Mouse (Mus musculus) CH12.LX (cell line): ENCODE results near the gene Ucn2. TPM values are rescaled to one million over a fixed set of nuclear protein-coding genes. Genes with fewer than 3 reads are reported as not detected.
A peak's percentile ranks its signal among the peaks of the same experiment; 100 is the strongest.

ENCODE experiments used
- DNase-seq: peaks from one replicate; pipeline ENCODE4 v3.0.0-alpha.2; 2013; ENCODE audit errors: extremely low read depth
- H3K27ac ChIP-seq: 2 replicates; pipeline ENCODE4 v1.5.1; 2012; ENCODE audit warnings: low read depth, mild to moderate bottlenecking, control low read depth, moderate library complexity; ENCODE audit not compliant: insufficient read depth
- H3K27me3 ChIP-seq: replicated peaks from 2 replicates; pipeline ENCODE3; 2012; ENCODE audit warnings: inconsistent platforms
- H3K36me3 ChIP-seq, 2 experiments: replicated peaks in 1 of 2; 2 replicates each; pipeline versions ENCODE3 to v1.6.1; 2012; ENCODE audit warnings: inconsistent platforms in 1 of 2, low read length in 1 of 2, mild to moderate bottlenecking in 1 of 2, mixed read lengths in 1 of 2, moderate library complexity in 1 of 2; ENCODE audit not compliant: control insufficient read depth in 1 of 2, insufficient read depth in 1 of 2
- H3K4me1 ChIP-seq, 2 experiments: 2 replicates each; pipeline ENCODE4 v1.6.1; 2012; ENCODE audit warnings: inconsistent platforms in 1 of 2, moderate library complexity in 1 of 2; ENCODE audit not compliant: insufficient read depth in 2 of 2, control insufficient read depth in 1 of 2
- H3K4me2 ChIP-seq: 2 replicates; pipeline ENCODE4 v1.6.1; 2012; ENCODE audit warnings: low read depth, mild to moderate bottlenecking, control low read depth; ENCODE audit not compliant: poor library complexity, insufficient read depth, severe bottlenecking
- H3K4me3 ChIP-seq, 3 experiments: fragments of 150-350 bp in 1 of 3; sonication (generic) in 1 of 3; replicated peaks in 1 of 3; 2 replicates each; pipeline versions ENCODE3 to v1.5.1; 2011 to 2012; ENCODE audit warnings: low read depth in 2 of 3, low read length in 2 of 3, mild to moderate bottlenecking in 2 of 3, moderate library complexity in 2 of 3, control low read depth in 1 of 3, improper control_type of control experiment in 1 of 3, inconsistent platforms in 1 of 3, mixed read lengths in 1 of 3; ENCODE audit not compliant: poor library complexity in 1 of 3
- H3K79me2 ChIP-seq: replicated peaks from 2 replicates; pipeline ENCODE4 v1.6.1; 2012; ENCODE audit warnings: mild to moderate bottlenecking, moderate library complexity; ENCODE audit not compliant: control insufficient read depth, poor library complexity, insufficient read depth, severe bottlenecking; ENCODE audit errors: extremely low read depth
- H3K9ac ChIP-seq: 2 replicates; pipeline ENCODE4 v1.6.1; 2012; ENCODE audit warnings: low read depth, mild to moderate bottlenecking, control low read depth, moderate library complexity; ENCODE audit not compliant: insufficient read depth
- H3K9me3 ChIP-seq: replicated peaks from 2 replicates; pipeline ENCODE3; 2012; ENCODE audit warnings: low read length, inconsistent platforms, mixed read lengths
- BHLHE40 ChIP-seq: IDR thresholded peaks from 2 replicates; pipeline ENCODE4 v1.6.1; 2011; ENCODE audit warnings: mild to moderate bottlenecking, low read depth, low read length, improper control_type of control experiment
- CHD1 ChIP-seq: IDR thresholded peaks from 2 replicates; pipeline ENCODE4 v1.6.1; 2012; ENCODE audit warnings: low read depth, low read length, improper control_type of control experiment, inconsistent platforms
- CTCF ChIP-seq, 2 experiments: IDR thresholded peaks in 1 of 2; conservative IDR thresholded peaks in 1 of 2; 2 replicates each; pipeline ENCODE4 v1.5.1; 2011 to 2012; ENCODE audit warnings: low read depth in 2 of 2, low read length in 2 of 2, improper control_type of control experiment in 1 of 2, inconsistent platforms in 1 of 2, mild to moderate bottlenecking in 1 of 2, moderate library complexity in 1 of 2
- E2F4 ChIP-seq: IDR thresholded peaks from 2 replicates; pipeline ENCODE4 v1.6.1; 2011; ENCODE audit warnings: low read depth, low read length, improper control_type of control experiment; ENCODE audit not compliant: insufficient replicate concordance
- ELF1 ChIP-seq: IDR thresholded peaks from 2 replicates; pipeline ENCODE4 v1.6.1; 2014; ENCODE audit warnings: low read depth, mild to moderate bottlenecking, inconsistent platforms, low read length, improper control_type of control experiment
- ETS1 ChIP-seq: conservative IDR thresholded peaks from 2 replicates; pipeline ENCODE4 v1.6.1; 2012; ENCODE audit warnings: low read depth, mild to moderate bottlenecking, inconsistent platforms, low read length, improper control_type of control experiment, moderate library complexity
- GABPA ChIP-seq: IDR thresholded peaks from 2 replicates; pipeline ENCODE4 v1.6.1; 2012; ENCODE audit warnings: low read depth, low read length, improper control_type of control experiment, inconsistent platforms; ENCODE audit not compliant: insufficient replicate concordance
- HCFC1 ChIP-seq: IDR thresholded peaks from 2 replicates; pipeline ENCODE4 v1.6.1; 2012; ENCODE audit warnings: low read depth, mild to moderate bottlenecking, inconsistent platforms, low read length, improper control_type of control experiment
- IRF4 ChIP-seq: IDR thresholded peaks from 2 replicates; pipeline ENCODE4 v1.6.1; 2014; ENCODE audit warnings: low read depth, mild to moderate bottlenecking, inconsistent platforms, low read length, improper control_type of control experiment
- JUN ChIP-seq: IDR thresholded peaks from 2 replicates; pipeline ENCODE4 v1.6.1; 2011; ENCODE audit warnings: low read depth, mild to moderate bottlenecking, low read length, improper control_type of control experiment, moderate library complexity; ENCODE audit not compliant: insufficient read depth
- MAFK ChIP-seq: IDR thresholded peaks from 2 replicates; pipeline ENCODE4 v1.6.1; 2011; ENCODE audit warnings: low read length, improper control_type of control experiment; ENCODE audit not compliant: insufficient replicate concordance
- MAX ChIP-seq: IDR thresholded peaks from 2 replicates; pipeline ENCODE4 v1.6.1; 2011; ENCODE audit warnings: low read length, improper control_type of control experiment
- MAZ ChIP-seq: IDR thresholded peaks from 2 replicates; pipeline ENCODE4 v1.6.1; 2012; ENCODE audit warnings: low read depth, mild to moderate bottlenecking, inconsistent platforms, low read length, improper control_type of control experiment, moderate library complexity
- MEF2A ChIP-seq: IDR thresholded peaks from 2 replicates; pipeline ENCODE4 v1.6.1; 2014; ENCODE audit warnings: low read depth, mild to moderate bottlenecking, inconsistent platforms, low read length, improper control_type of control experiment, borderline replicate concordance
- MXI1 ChIP-seq: IDR thresholded peaks from 2 replicates; pipeline ENCODE4 v1.6.1; 2011; ENCODE audit warnings: mild to moderate bottlenecking, low read depth, low read length, improper control_type of control experiment
- MYC ChIP-seq: IDR thresholded peaks from 2 replicates; pipeline ENCODE4 v1.6.1; 2011; ENCODE audit warnings: low read depth, mild to moderate bottlenecking, improper control_type of control experiment, low read length
- NELFE ChIP-seq: IDR thresholded peaks from 2 replicates; pipeline ENCODE4 v1.6.1; 2011; ENCODE audit warnings: low read depth, low read length, improper control_type of control experiment
- NRF1 ChIP-seq: IDR thresholded peaks from 2 replicates; pipeline ENCODE4 v1.6.1; 2014; ENCODE audit warnings: low read depth, mild to moderate bottlenecking, inconsistent platforms, low read length, improper control_type of control experiment, moderate library complexity
- PAX5 ChIP-seq: IDR thresholded peaks from 2 replicates; pipeline ENCODE4 v1.6.1; 2012; ENCODE audit warnings: low read length, inconsistent platforms, mixed read lengths
- POLR2A ChIP-seq: IDR thresholded peaks from 2 replicates; pipeline ENCODE4 v1.6.1; 2011; ENCODE audit warnings: low read depth, mild to moderate bottlenecking, improper control_type of control experiment, low read length
- RCOR1 ChIP-seq: conservative IDR thresholded peaks from 2 replicates; pipeline ENCODE4 v1.6.1; 2012; ENCODE audit warnings: low read depth, mild to moderate bottlenecking, inconsistent platforms, low read length, improper control_type of control experiment
- TBP ChIP-seq: conservative IDR thresholded peaks from 2 replicates; pipeline ENCODE4 v1.6.1; 2011; ENCODE audit warnings: low read depth, low read length, improper control_type of control experiment
- TCF12 ChIP-seq: IDR thresholded peaks from 2 replicates; pipeline ENCODE4 v1.6.1; 2014; ENCODE audit warnings: low read depth, mild to moderate bottlenecking, inconsistent platforms, low read length, improper control_type of control experiment
- UBTF ChIP-seq: IDR thresholded peaks from 2 replicates; pipeline ENCODE4 v1.6.1; 2012; ENCODE audit warnings: low read depth, mild to moderate bottlenecking, inconsistent platforms, low read length, improper control_type of control experiment, moderate library complexity
- USF1 ChIP-seq: IDR thresholded peaks from 2 replicates; pipeline ENCODE4 v1.6.1; 2014; ENCODE audit warnings: low read depth, mild to moderate bottlenecking, inconsistent platforms, low read length, improper control_type of control experiment
- USF2 ChIP-seq: conservative IDR thresholded peaks from 2 replicates; pipeline ENCODE4 v1.6.1; 2011; ENCODE audit warnings: low read depth, low read length, improper control_type of control experiment
- ZC3H11A ChIP-seq: IDR thresholded peaks from 2 replicates; pipeline ENCODE4 v1.6.1; 2012; ENCODE audit warnings: low read depth, mild to moderate bottlenecking, inconsistent platforms, low read length, improper control_type of control experiment
- ZKSCAN1 ChIP-seq: IDR thresholded peaks from 2 replicates; pipeline ENCODE4 v1.6.1; 2012; ENCODE audit warnings: low read depth, inconsistent platforms, low read length, improper control_type of control experiment, borderline replicate concordance
- ZMIZ1 ChIP-seq: IDR thresholded peaks from 2 replicates; pipeline ENCODE4 v1.6.1; 2012; ENCODE audit warnings: low read depth, mild to moderate bottlenecking, inconsistent platforms, low read length, improper control_type of control experiment
- ZNF384 ChIP-seq: IDR thresholded peaks from 2 replicates; pipeline ENCODE4 v1.6.1; 2012; ENCODE audit warnings: low read depth, low read length, improper control_type of control experiment, inconsistent platforms
- dilution Hi-C: fragments of 300-500 bp; cut with MboI; formaldehyde crosslinking; loops from 2 replicates; pipeline ENCODE4 v1.14.3; 2020; ENCODE audit warnings: low sequenced_read_pairs; ENCODE audit not compliant: extremely low pct_unique_long_range_greater_than_20kb, extremely low pct_ligation_motif_present
- in situ Hi-C: fragments of 300-500 bp; cut with MboI; formaldehyde crosslinking; loops from 3 replicates; pipeline ENCODE4 v1.14.3; 2019; ENCODE audit warnings: low sequenced_read_pairs, low pct_ligation_motif_present, low pct_unique_long_range_greater_than_20kb, mixed read lengths
- polyA plus RNA-seq: library from polyadenylated mRNA; unstranded; fragments of >175 nt; gene quantifications from 2 replicates; pipeline ENCODE4 v1.2.1, GENCODE M21; 2012; ENCODE audit warnings: low read depth; ENCODE audit not compliant: insufficient read length
- total RNA-seq, 2 experiments: library from RNA; depleted of rRNA; stranded (reverse); fragments of 300-350 nt in 1 of 2; fragments of >200 nt in 1 of 2; gene quantifications; 2 replicates each; pipeline ENCODE4 v1.2.3; 2012 to 2014

Ucn2 gene
- total and polyA plus RNA-seq, 3 experiments, result 0.40 TPM; not detected in 2

DNA sequence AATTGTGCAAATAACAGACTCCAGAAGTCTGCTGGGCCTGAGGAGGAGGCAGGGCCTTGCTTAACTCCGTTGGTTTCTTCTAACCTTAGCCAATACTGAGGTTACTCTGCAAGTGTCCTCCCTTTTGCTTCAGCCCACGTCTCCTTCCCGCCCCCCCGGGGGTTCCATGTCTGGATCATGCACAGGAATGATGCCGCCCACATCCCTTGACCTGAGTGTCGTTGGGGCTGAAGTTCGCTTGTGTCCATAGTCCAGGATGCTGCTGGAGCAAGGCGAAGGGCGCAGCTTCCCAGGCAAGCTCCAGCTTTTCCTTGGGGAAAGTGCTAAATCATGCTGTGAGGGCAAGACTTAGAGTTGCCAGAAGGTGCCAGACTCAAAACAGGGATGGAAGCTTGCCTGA lies 10.6 kb downstream of the Ucn2 start:
- Histone ChIP-seq H3K27ac (no peak overlapping the region), H3K36me3 (peaks cover 0 to 9% of the 10 kb centered on the region in 2 experiments), H3K27me3 (no peaks in the 10 kb centered on the region), H3K9me3 (no peaks in the 10 kb centered on the region), H3K4me2 (no peak overlapping the region), H3K4me1 (peaks cover 14 to 54% of the 10 kb centered on the region in 2 experiments), H3K4me3 (no peak overlapping the region), H3K9ac (no peak overlapping the region), H3K79me2 (no peaks in the 10 kb centered on the region)
- dilution Hi-C loops, result no loop called here
- in situ Hi-C loops, result no loop called here
- DNase-seq, result no peak
- TF ChIP-seq GABPA, result no peak
- TF ChIP-seq NELFE, result no peak
- TF ChIP-seq ELF1, result no peak
- no peak for TF ChIP-seq USF1
- TF ChIP-seq TCF12, result no peak
- TF ChIP-seq POLR2A, result no peak
- TF ChIP-seq CHD1, result no peak
- no peak for TF ChIP-seq MAFK
- TF ChIP-seq JUN, result no peak
- TF ChIP-seq ZNF384, result no peak
- TF ChIP-seq MAZ, result no peak
- no peak for TF ChIP-seq UBTF
- TF ChIP-seq ZMIZ1, result no peak
- no peak for TF ChIP-seq CTCF (conservative IDR thresholded peaks at IDR 0.05 in 1 of 2, IDR thresholded peaks at IDR 0.05 in 1 of 2; ENCODE audit: low read depth in 2 of 2, low read length in 2 of 2)
- TF ChIP-seq E2F4, result no peak
- no peak for TF ChIP-seq BHLHE40

GRCm38 (mm10) chr9:108998287-108999166 lies 12.7 kb downstream of the Ucn2 start:
- H3K4me3 ChIP-seq, result peak overlapping the region in 1 of 3 experiments; percentile 2
- no peaks in the 10 kb centered on the region for H3K79me2 ChIP-seq
- TF ChIP-seq NELFE (no peak), USF1 (no peak), MXI1 (no peak), NRF1 (no peak), HCFC1 (no peak), TBP (no peak), IRF4 (no peak), ETS1 (no peak), PAX5 (no peak), ZC3H11A (no peak), UBTF (no peak), MEF2A (no peak), TCF12 (no peak), USF2 (no peak), ZMIZ1 (no peak), MYC (no peak), ZKSCAN1 (no peak), RCOR1 (no peak), CTCF (conservative IDR thresholded peaks at IDR 0.05 in 1 of 2, IDR thresholded peaks at IDR 0.05 in 1 of 2; ENCODE audit: low read depth in 2 of 2, low read length in 2 of 2) (no peak), MAX (no peak)
- dilution Hi-C loops (no loop called here), in situ Hi-C loops (no loop called here)
- H3K27ac ChIP-seq, result no peak overlapping the region
- H3K36me3 ChIP-seq, result peaks cover 0 to 18% of the 10 kb centered on the region in 2 experiments
- H3K9me3 ChIP-seq, result no peaks in the 10 kb centered on the region
- H3K4me1 ChIP-seq, result peaks cover 10 to 46% of the 10 kb centered on the region in 2 experiments; a peak in 3 of 4 replicates
- no peak for DNase-seq
- H3K9ac ChIP-seq, result no peak overlapping the region
- no peaks in the 10 kb centered on the region for H3K27me3 ChIP-seq
- H3K4me2 ChIP-seq, result no peak overlapping the region
